Mouse (Mus musculus) B cell, adult 2 months (primary cell): Measurements from ENCODE around the gene Psmd3.
A peak's percentile ranks its signal among the peaks of the same experiment; 100 is the strongest.
"Not testable (repeated sequence)": the region's sequence is repeated elsewhere in the genome, so short reads cannot be mapped to it uniquely, and the experiment has no call there.

ENCODE experiments used
- DNase-seq, 2 experiments: peaks; one replicate each; pipeline ENCODE4 v3.0.0; 2022

The Psmd3 gene

GRCm38 (mm10) chr11:98681786-98682745 is at the start of gene Psmd3:
Gene Psmd3, plus strand, starts transcription at chr11:98682554.
- DNase-seq: peak; percentile 94 to 96

- peak; percentile 68 to 69 for DNase-seq
Observed at GRCm38 (mm10) chr11:98635312-98635970, 46.9 kb upstream of the Psmd3 start.

- DNase-seq: no peak
Observed at GRCm38 (mm10) chr11:98637501-98637900, 44.9 kb upstream of the Psmd3 start.

GRCm38 (mm10) chr11:98640091-98640490 is 42.3 kb upstream of the Psmd3 start:
- no peak for DNase-seq

GRCm38 (mm10) chr11:98644757-98645156 is 37.6 kb upstream of the Psmd3 start:
- DNase-seq: no peak

- no peak for DNase-seq
Observed at GRCm38 (mm10) chr11:98645946-98646345, 36.4 kb upstream of the Psmd3 start.

GRCm38 (mm10) chr11:98646459-98646858 is 35.9 kb upstream of the Psmd3 start, which contains the start of gene Gsdma2:
Gene Gsdma2, plus strand, starts transcription at chr11:98646759.
- DNase-seq: no peak

GRCm38 (mm10) chr11:98655076-98655475 is 27.3 kb upstream of the Psmd3 start:
- peak; percentile 72 to 75 for DNase-seq

- peak; percentile 66 to 71 for DNase-seq
Observed at GRCm38 (mm10) chr11:98660517-98660916, 21.8 kb upstream of the Psmd3 start.

- DNase-seq: no peak
Observed at GRCm38 (mm10) chr11:98664091-98664490, 18.3 kb upstream of the Psmd3 start, which contains the start of gene Gsdma. Gene Gsdma, plus strand, starts transcription at chr11:98664351.

GRCm38 (mm10) chr11:98668984-98669383 is 13.4 kb upstream of the Psmd3 start:
- DNase-seq: no peak

GRCm38 (mm10) chr11:98671284-98671815 is 11.0 kb upstream of the Psmd3 start:
- no peak for DNase-seq

GRCm38 (mm10) chr11:98671857-98672256 is 10.5 kb upstream of the Psmd3 start:
- no peak for DNase-seq

GRCm38 (mm10) chr11:98672482-98672881 is 9.9 kb upstream of the Psmd3 start:
- DNase-seq: no peak

GRCm38 (mm10) chr11:98673136-98673535 is 9.2 kb upstream of the Psmd3 start:
- DNase-seq: peak; percentile 77 to 78

- DNase-seq: no peak
Observed at GRCm38 (mm10) chr11:98675829-98676363, 6.5 kb upstream of the Psmd3 start.

GRCm38 (mm10) chr11:98680023-98680422 is 2.3 kb upstream of the Psmd3 start:
- DNase-seq: no peak

GRCm38 (mm10) chr11:98680595-98680994 is 1.8 kb upstream of the Psmd3 start:
- DNase-seq: not testable (repeated sequence)

GRCm38 (mm10) chr11:98681186-98681585 is 1.2 kb upstream of the Psmd3 start:
- DNase-seq: no peak

GRCm38 (mm10) chr11:98682811-98683210 is 457 bp downstream of the Psmd3 start:
- DNase-seq: no peak

GRCm38 (mm10) chr11:98685642-98686041 is 3.3 kb downstream of the Psmd3 start:
- no peak for DNase-seq

- no peak for DNase-seq
Observed at GRCm38 (mm10) chr11:98686976-98687375, 4.6 kb downstream of the Psmd3 start.

GRCm38 (mm10) chr11:98688009-98688408 is 5.7 kb downstream of the Psmd3 start:
- no peak for DNase-seq
